Mouse (Mus musculus): ENCODE measurements around the gene Olfr767. TPM values are rescaled to one million over a fixed set of nuclear protein-coding genes. Genes with fewer than 3 reads are reported as not detected.

Gene Olfr767
- polyA plus RNA-seq, 1 experiment from 2014 or later: not detected

DNA sequence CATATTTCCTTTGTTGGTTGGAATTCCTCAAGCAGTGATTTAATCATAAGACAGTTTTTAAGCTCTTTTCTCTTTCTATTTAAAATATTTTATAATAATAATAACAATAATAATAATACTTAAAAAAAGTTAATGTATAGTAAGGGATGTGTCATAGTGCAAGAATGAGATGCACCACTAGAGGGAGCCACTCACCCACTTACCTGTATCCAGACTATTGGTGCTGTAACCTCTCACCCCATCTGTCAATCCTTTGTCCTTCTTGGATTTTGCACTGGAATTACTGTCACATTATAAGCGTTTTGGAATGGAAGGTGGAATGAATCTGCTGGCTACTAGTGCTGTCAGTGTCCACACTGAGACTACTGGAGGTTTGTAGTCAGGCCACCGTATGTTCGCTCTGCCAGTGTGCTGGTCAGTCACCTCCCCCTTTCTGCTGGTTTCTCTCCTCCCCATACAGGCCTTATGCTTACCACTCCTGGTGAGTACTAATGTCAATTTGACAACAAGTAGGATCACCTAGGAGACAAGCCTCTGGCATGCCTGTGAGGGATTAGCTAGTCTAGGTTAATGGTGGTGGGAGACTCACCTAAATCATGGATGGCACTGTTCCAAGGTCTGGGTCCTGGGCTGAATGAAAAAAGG, 56.6 kb downstream of the Olfr767 start:
- H3K9ac ChIP-seq (replicated peaks; ENCODE audit: low read depth, low read length): no peak overlapping the region
- WGBS: 57% methylated on average over 3 of the region's 3 CpGs
- no peaks in the 10 kb centered on the region for H3K4me1 ChIP-seq (ENCODE audit: control insufficient read depth, insufficient read depth, low read length)
- no peaks in the 10 kb centered on the region for H3K36me3 ChIP-seq (ENCODE audit: control insufficient read depth, insufficient read depth, low read length)
- H3K9me3 ChIP-seq (ENCODE audit: control insufficient read depth, low read depth, low read length): no peaks in the 10 kb centered on the region
- no peaks in the 10 kb centered on the region for H3K27me3 ChIP-seq (ENCODE audit: control insufficient read depth, insufficient read depth, low read length)
- H3K4me3 ChIP-seq (ENCODE audit: low read depth, low read length): no peak overlapping the region
- no peak overlapping the region for H3K27ac ChIP-seq (ENCODE audit: low read length)
- ATAC-seq (ENCODE audit: insufficient number of reproducible peaks, insufficient read depth, low FRiP score, low read depth): no peak
- no peak overlapping the region for H3K4me2 ChIP-seq (replicated peaks; ENCODE audit: low read depth, low read length)

Other genes with a start within 250 kb of the Olfr767 start
- gene Gdf11, start 191.2 kb downstream of the Olfr767 start, polyA plus RNA-seq (2014; fragmentation: Nextera tagmentation; extraction: Ambion mirVana): 4.2 and 4.6 TPM in 2 replicates
- 663 and 664 TPM in 2 replicates for gene Cd63, start 181.9 kb downstream of the Olfr767 start, polyA plus RNA-seq (2014; fragmentation: Nextera tagmentation; extraction: Ambion mirVana)
- 14.9 and 17.1 TPM in 2 replicates for gene Rdh5, start 160.0 kb downstream of the Olfr767 start, polyA plus RNA-seq (2014; fragmentation: Nextera tagmentation; extraction: Ambion mirVana)
- 222 and 236 TPM in 2 replicates for gene Bloc1s1, start 158.9 kb downstream of the Olfr767 start, polyA plus RNA-seq (2014; fragmentation: Nextera tagmentation; extraction: Ambion mirVana)
- gene Itga7, start 149.1 kb downstream of the Olfr767 start, polyA plus RNA-seq (2014; fragmentation: Nextera tagmentation; extraction: Ambion mirVana): 2.6 and 4.4 TPM in 2 replicates
- gene Mettl7b, start 121.9 kb downstream of the Olfr767 start, polyA plus RNA-seq (2014; fragmentation: Nextera tagmentation; extraction: Ambion mirVana): 0.35 TPM in 1 of 2 replicates, not detected in the other
- gene Olfr9, start 93.5 kb downstream of the Olfr767 start, polyA plus RNA-seq (2014; fragmentation: Nextera tagmentation; extraction: Ambion mirVana): not detected in 2 replicates
- gene Olfr763, start 72.1 kb downstream of the Olfr767 start, polyA plus RNA-seq (2014; fragmentation: Nextera tagmentation; extraction: Ambion mirVana): not detected in 2 replicates
- not detected in 2 replicates for gene Olfr764-ps1, start 43.0 kb downstream of the Olfr767 start, polyA plus RNA-seq (2014; fragmentation: Nextera tagmentation; extraction: Ambion mirVana)
- not detected in 2 replicates for gene Olfr765, start 32.9 kb downstream of the Olfr767 start, polyA plus RNA-seq (2014; fragmentation: Nextera tagmentation; extraction: Ambion mirVana)
- not detected in 2 replicates for gene Olfr766-ps1, start 13.9 kb downstream of the Olfr767 start, polyA plus RNA-seq (2014; fragmentation: Nextera tagmentation; extraction: Ambion mirVana)
- gene Olfr768, start 16.5 kb upstream of the Olfr767 start, polyA plus RNA-seq (2014; fragmentation: Nextera tagmentation; extraction: Ambion mirVana): not detected in 2 replicates
- gene Olfr769, start 35.0 kb upstream of the Olfr767 start, polyA plus RNA-seq (2014; fragmentation: Nextera tagmentation; extraction: Ambion mirVana): not detected in 2 replicates
- not detected in 2 replicates for gene Olfr770, start 56.1 kb upstream of the Olfr767 start, polyA plus RNA-seq (2014; fragmentation: Nextera tagmentation; extraction: Ambion mirVana)
- not detected in 2 replicates for gene Olfr771, start 81.8 kb upstream of the Olfr767 start, polyA plus RNA-seq (2014; fragmentation: Nextera tagmentation; extraction: Ambion mirVana)
- not detected in 2 replicates for gene Olfr772, start 95.0 kb upstream of the Olfr767 start, polyA plus RNA-seq (2014; fragmentation: Nextera tagmentation; extraction: Ambion mirVana)
- not detected in 2 replicates for gene Olfr773, start 104.5 kb upstream of the Olfr767 start, polyA plus RNA-seq (2014; fragmentation: Nextera tagmentation; extraction: Ambion mirVana)
- not detected in 2 replicates for gene Olfr774, start 153.3 kb upstream of the Olfr767 start, polyA plus RNA-seq (2014; fragmentation: Nextera tagmentation; extraction: Ambion mirVana)
- not detected in 2 replicates for gene Olfr775, start 165.5 kb upstream of the Olfr767 start, polyA plus RNA-seq (2014; fragmentation: Nextera tagmentation; extraction: Ambion mirVana)
- gene Olfr776, start 176.2 kb upstream of the Olfr767 start, polyA plus RNA-seq (2014; fragmentation: Nextera tagmentation; extraction: Ambion mirVana): not detected in 2 replicates
- not detected in 2 replicates for gene Olfr777, start 188.6 kb upstream of the Olfr767 start, polyA plus RNA-seq (2014; fragmentation: Nextera tagmentation; extraction: Ambion mirVana)
- gene Olfr780, start 235.2 kb upstream of the Olfr767 start, polyA plus RNA-seq (2014; fragmentation: Nextera tagmentation; extraction: Ambion mirVana): not detected in 2 replicates
- gene Olfr781, start 245.9 kb upstream of the Olfr767 start, polyA plus RNA-seq (2014; fragmentation: Nextera tagmentation; extraction: Ambion mirVana): not detected in 2 replicates

Data from stomach, embryonic 14.5 days (tissue).